ENCODE assay signal across 20 mouse cellular contexts in genomic region chr1:131902679-131903078, GRCm38 (mm10). TPM values are rescaled to one million over a fixed set of nuclear protein-coding genes. Genes with fewer than 3 reads are reported as not detected.
DNase-seq lines count a peak whose midpoint lies in the region; ATAC-seq and TF ChIP-seq lines count a peak whose summit lies in the region.
"Had no signal": no experiment of that assay in that cellular context is flagged by ENCODE, and none has a peak within 500 bp of the region (broad histone marks: within the 10 kb centered on the region; RNA-seq: fewer than 3 reads in every experiment).

No protein-coding gene starts in this region.

- H3K9me3 ChIP-seq in CH12.LX (replicated peaks; ENCODE audit: low read length) (no peaks in the 10 kb centered on the region), MEL (replicated peaks; ENCODE audit: insufficient read depth, low read length) (no peaks in the 10 kb centered on the region)
- H3K9me3 ChIP-seq in hindbrain, embryonic 14.5 days (ENCODE audit: control insufficient read depth, low read length): no peaks in the 10 kb centered on the region
- H3K9me3 ChIP-seq: G1E had no signal

- no peak overlapping the region for H3K9ac ChIP-seq in CH12.LX (ENCODE audit: insufficient read depth, low read depth)
- no peak overlapping the region for H3K9ac ChIP-seq in MEL (ENCODE audit: control insufficient read depth, low read depth, low read length, poor library complexity, severe bottlenecking)
- no peak overlapping the region for H3K9ac ChIP-seq in hindbrain, embryonic 14.5 days

- no peak for TF ChIP-seq RAD21 in CH12.LX (IDR thresholded peaks at IDR 0.05; ENCODE audit: low read depth, low read length)
- TF ChIP-seq RAD21 in MEL (IDR thresholded peaks at IDR 0.05; ENCODE audit: low read depth, low read length): no peak

- H3K27ac ChIP-seq in CH12.LX (ENCODE audit: insufficient read depth, low read depth): no peak overlapping the region
- no peak overlapping the region for H3K27ac ChIP-seq in MEL (ENCODE audit: control insufficient read depth, low read depth, low read length)
- H3K27ac ChIP-seq in hindbrain, embryonic 14.5 days: no peak overlapping the region

- no peak overlapping the region for H3K4me2 ChIP-seq in CH12.LX (ENCODE audit: insufficient read depth, low read depth, poor library complexity, severe bottlenecking)
- H3K4me2 ChIP-seq in hindbrain, embryonic 14.5 days (replicated peaks): no peak overlapping the region

- DNase-seq in CH12.LX (ENCODE audit: extremely low read depth) (no peak), MEL (ENCODE audit: low read depth, low spot score) (no peak)
- DNase-seq in layer of hippocampus, adult 9-11 months: no peak
- DNase-seq in hindbrain, embryonic 14.5 days (ENCODE audit: low spot score): no peak
- DNase-seq: adrenal gland, adult 2 months; adrenal gland, adult 8-10 months; adrenal gland, postnatal 10 days; adrenal gland, postnatal 14 days; adrenal gland, postnatal 25 days; adrenal gland, postnatal 36 days; B cell, adult 2 months; cerebellum, adult 11 months; cerebellum, adult 11-12 months; cerebellum, adult 18-20 months; cerebellum, adult 2 months; cerebellum, adult 8-10 months had no signal

- no peaks in the 10 kb centered on the region for H3K27me3 ChIP-seq in CH12.LX (replicated peaks)
- peaks cover 2 to 10% of the 10 kb centered on the region in 2 experiments; a peak in 2 of 4 replicates for H3K27me3 ChIP-seq in MEL (ENCODE audit: control insufficient read depth in 1 of 2, insufficient read depth in 2 of 2, low read length in 2 of 2)
- no peaks in the 10 kb centered on the region; the same call in 1 of the 2 replicates for H3K27me3 ChIP-seq in hindbrain, embryonic 14.5 days (ENCODE audit: control insufficient read depth, insufficient read depth, low read length)

- 92% methylated on average over 4 of the region's 4 CpGs for WGBS in hindbrain, embryonic 14.5 days

- dilution Hi-C loops in CH12.LX (cut with MboI; ENCODE audit: extremely low pct_ligation_motif_present, extremely low pct_unique_long_range_greater_than_20kb, low sequenced_read_pairs): no loop called here

- H3K79me2 ChIP-seq in CH12.LX (replicated peaks; ENCODE audit: control insufficient read depth, extremely low read depth, insufficient read depth, poor library complexity, severe bottlenecking) (no peaks in the 10 kb centered on the region), MEL (ENCODE audit: control insufficient read depth, insufficient read depth, low read length, poor library complexity) (no peaks in the 10 kb centered on the region)

- TF ChIP-seq CTCF in CH12.LX (conservative IDR thresholded peaks at IDR 0.05 in 1 of 2, IDR thresholded peaks at IDR 0.05 in 1 of 2; ENCODE audit: low read depth in 2 of 2, low read length in 2 of 2) (no peak), MEL (IDR thresholded peaks at IDR 0.05 in 2 of 3, conservative IDR thresholded peaks at IDR 0.05 in 1 of 3; ENCODE audit: control insufficient read depth in 1 of 3, insufficient read depth in 1 of 3, low read depth in 2 of 3, low read length in 3 of 3, poor library complexity in 1 of 3, severe bottlenecking in 1 of 3) (no peak)

- H3K4me1 ChIP-seq in CH12.LX (ENCODE audit: control insufficient read depth in 1 of 2, insufficient read depth in 2 of 2): peaks cover 0 to 36% of the 10 kb centered on the region in 2 experiments; a peak in 2 of 4 replicates
- H3K4me1 ChIP-seq in MEL (ENCODE audit: control insufficient read depth in 1 of 2, insufficient read depth in 2 of 2, low read length in 2 of 2): peaks cover 5 to 7% of the 10 kb centered on the region in 2 experiments
- H3K4me1 ChIP-seq in hindbrain, embryonic 14.5 days (replicated peaks; ENCODE audit: control insufficient read depth, insufficient read depth, low read length): no peaks in the 10 kb centered on the region

- in situ Hi-C loops in CH12.LX (cut with MboI; ENCODE audit: low pct_ligation_motif_present, low pct_unique_long_range_greater_than_20kb, low sequenced_read_pairs): no loop called here

- TF ChIP-seq EP300 in CH12.LX (IDR thresholded peaks at IDR 0.05; ENCODE audit: low read length): no peak
- TF ChIP-seq EP300 in MEL (IDR thresholded peaks at IDR 0.05; ENCODE audit: low read depth in 1 of 2, low read length in 2 of 2): no peak

- no peak overlapping the region for H3K4me3 ChIP-seq in CH12.LX (replicated peaks in 1 of 3; ENCODE audit: low read depth in 2 of 3, low read length in 2 of 3, poor library complexity in 1 of 3)
- no peak overlapping the region for H3K4me3 ChIP-seq in MEL (ENCODE audit: control insufficient read depth in 1 of 2, insufficient read depth in 1 of 2, low read depth in 2 of 2, low read length in 2 of 2)
- H3K4me3 ChIP-seq in hindbrain, embryonic 14.5 days (replicated peaks; ENCODE audit: low read length): no peak overlapping the region

- no peaks in the 10 kb centered on the region for H3K36me3 ChIP-seq in CH12.LX (replicated peaks in 1 of 2; ENCODE audit: control insufficient read depth in 1 of 2, insufficient read depth in 1 of 2, low read length in 1 of 2)
- peaks cover 0 to 5% of the 10 kb centered on the region in 2 experiments; a peak in 2 of 4 replicates for H3K36me3 ChIP-seq in MEL (ENCODE audit: control insufficient read depth in 1 of 2, insufficient read depth in 2 of 2, low read length in 2 of 2)
- H3K36me3 ChIP-seq in hindbrain, embryonic 14.5 days (replicated peaks; ENCODE audit: control insufficient read depth, insufficient read depth): no peaks in the 10 kb centered on the region
- H3K36me3 ChIP-seq: G1E had no signal

- ATAC-seq in hindbrain, embryonic 14.5 days (ENCODE audit: low FRiP score): no peak
- ATAC-seq: activated CD4-positive, CD25-positive, alpha-beta regulatory T cell, adult 4 months; CD4-positive, CD25-positive, alpha-beta regulatory T cell, adult 4 months; Patski had no signal

- TF ChIP-seq POLR2A in CH12.LX (IDR thresholded peaks at IDR 0.05; ENCODE audit: low read depth, low read length) (no peak), MEL (IDR thresholded peaks at IDR 0.05; ENCODE audit: control insufficient read depth in 1 of 2, insufficient read depth in 1 of 2, low read depth in 1 of 2, low read length in 2 of 2, poor library complexity in 1 of 2) (no peak)

TF ChIP-seq in CH12.LX, 34 proteins besides CTCF, POLR2A, EP300 and RAD21:
- TF ChIP-seq ZNF384 (IDR thresholded peaks at IDR 0.05; ENCODE audit: low read depth, low read length) (peak; percentile 81), POLR2AphosphoS2 (IDR thresholded peaks at IDR 0.05; ENCODE audit: low read depth, low read length) (no peak)
TF ChIP-seq in CH12.LX: peak in this region for 1.

TF ChIP-seq in MEL, 35 proteins besides CTCF, POLR2A, EP300 and RAD21:
- peak; percentile 68 for TF ChIP-seq ZNF384 (IDR thresholded peaks at IDR 0.05; ENCODE audit: low read depth, low read length)
- no peak for TF ChIP-seq MAFK (IDR thresholded peaks at IDR 0.05; ENCODE audit: borderline replicate concordance, low read depth, low read length)
TF ChIP-seq in MEL: peak in this region for 1.

RNA-seq across cellular contexts. Expression of gene Nucks1, which starts 7.7 kb away (rescaled TPM):
- total RNA-seq in CH12.LX (2012; rRNA removed): 87.4 and 99.4 TPM in 2 replicates
- total RNA-seq in CH12.LX (2014; rRNA removed): 267 and 274 TPM in 2 replicates
- polyA plus RNA-seq in CH12.LX (2012; ENCODE audit: insufficient read length, low read depth): 96.9 and 99.6 TPM in 2 replicates
- 113 and 121 TPM in 2 replicates for total RNA-seq in MEL (2012; rRNA removed)
- polyA plus RNA-seq in MEL (2012; ENCODE audit: insufficient read depth in 1 of 2, insufficient read length in 2 of 2, low read depth in 1 of 2, low replicate concordance in 2 of 2, missing spikeins in 1 of 2): 10 to 100 TPM; 53.7 to 84.0 TPM
- 34.6 and 38.4 TPM in 2 replicates for polyA plus RNA-seq in hindbrain, embryonic 14.5 days (2014; fragmentation: Nextera tagmentation; extraction: Ambion mirVana)

RNA-seq across cellular contexts. Expression of gene Rab29, which starts 35.7 kb away (rescaled TPM):
- total RNA-seq in CH12.LX (2012; rRNA removed) (10.8 and 11.5 TPM in 2 replicates), CH12.LX (2014; rRNA removed) (16.4 and 17.8 TPM in 2 replicates), MEL (2012; rRNA removed) (22.1 and 23.5 TPM in 2 replicates)
- polyA plus RNA-seq in CH12.LX (2012; ENCODE audit: insufficient read length, low read depth) (14.8 and 15.6 TPM in 2 replicates), MEL (2012; ENCODE audit: insufficient read depth in 1 of 2, insufficient read length in 2 of 2, low read depth in 1 of 2, low replicate concordance in 2 of 2, missing spikeins in 1 of 2) (10 to 100 TPM in 1 of 2 experiments, not detected in 1; 26.3 TPM)
- polyA plus RNA-seq in hindbrain, embryonic 14.5 days (2014; fragmentation: Nextera tagmentation; extraction: Ambion mirVana): 6.9 and 7.0 TPM in 2 replicates
- total RNA-seq: G1E had no signal
- polyA plus RNA-seq: G1E had no signal

Comparison
In these comparisons a context has a peak if more than half of its experiments do, and no peak if none do; other contexts are left out.
1. Of the 35 proteins assayed by ChIP-seq in both MEL and CH12.LX: peak only in MEL: none; only in CH12.LX: none; in both: ZNF384; in neither: 34.